Mouse (Mus musculus) ES-Bruce4 (cell line): Measurements from ENCODE around the gene Apom. TPM values are rescaled to one million over a fixed set of nuclear protein-coding genes. Genes with fewer than 3 reads are reported as not detected.

Source experiments
- H3K27ac ChIP-seq: 2 replicates; pipeline ENCODE4 v1.5.1; 2012; ENCODE audit warnings: low read length, inconsistent platforms; ENCODE audit not compliant: insufficient read depth
- H3K27me3 ChIP-seq: 2 replicates; pipeline ENCODE4 v1.6.1; 2012; ENCODE audit warnings: mild to moderate bottlenecking, low read length, inconsistent platforms; ENCODE audit not compliant: control insufficient read depth, poor library complexity, insufficient read depth, severe bottlenecking
- H3K36me3 ChIP-seq: 2 replicates; pipeline ENCODE4 v1.6.1; 2012; ENCODE audit warnings: inconsistent platforms, mild to moderate bottlenecking, low read length, moderate library complexity; ENCODE audit not compliant: control insufficient read depth, poor library complexity, insufficient read depth, severe bottlenecking
- H3K4me1 ChIP-seq: one replicate; pipeline ENCODE4 v1.8.1; 2011; ENCODE audit warnings: low read length; ENCODE audit not compliant: control insufficient read depth, insufficient read depth
- H3K4me3 ChIP-seq: 2 replicates; pipeline ENCODE4 v1.5.1; 2011; ENCODE audit warnings: low read depth, mild to moderate bottlenecking, low read length
- H3K9ac ChIP-seq: 2 replicates; pipeline ENCODE4 v1.6.1; 2012; ENCODE audit warnings: low read depth, mild to moderate bottlenecking, inconsistent platforms; ENCODE audit not compliant: poor library complexity, severe bottlenecking
- H3K9me3 ChIP-seq: replicated peaks from 2 replicates; pipeline ENCODE4 v1.6.1; 2012; ENCODE audit warnings: mild to moderate bottlenecking, low read length, inconsistent platforms; ENCODE audit not compliant: control insufficient read depth, poor library complexity, insufficient read depth, severe bottlenecking
- CTCF ChIP-seq: IDR thresholded peaks from one replicate; pipeline ENCODE4 v1.8.1; 2011; ENCODE audit warnings: low read depth, low read length
- EP300 ChIP-seq: IDR thresholded peaks from 2 replicates; pipeline ENCODE4 v1.6.1; 2011; ENCODE audit warnings: low read depth, low read length; ENCODE audit not compliant: insufficient read depth
- POLR2A ChIP-seq: IDR thresholded peaks from one replicate; pipeline ENCODE4 v1.8.1; 2011; ENCODE audit warnings: low read length; ENCODE audit not compliant: insufficient read depth
- polyA plus RNA-seq: library from polyadenylated mRNA; stranded (reverse); fragments of >200 nt; gene quantifications from 2 replicates; pipeline ENCODE4 v1.2.4, GENCODE M21; 2011; ENCODE audit warnings: low read depth; ENCODE audit not compliant: missing spikeins, insufficient read depth, insufficient read length

Gene Apom
- polyA plus RNA-seq, 1 experiment: not detected

DNA sequence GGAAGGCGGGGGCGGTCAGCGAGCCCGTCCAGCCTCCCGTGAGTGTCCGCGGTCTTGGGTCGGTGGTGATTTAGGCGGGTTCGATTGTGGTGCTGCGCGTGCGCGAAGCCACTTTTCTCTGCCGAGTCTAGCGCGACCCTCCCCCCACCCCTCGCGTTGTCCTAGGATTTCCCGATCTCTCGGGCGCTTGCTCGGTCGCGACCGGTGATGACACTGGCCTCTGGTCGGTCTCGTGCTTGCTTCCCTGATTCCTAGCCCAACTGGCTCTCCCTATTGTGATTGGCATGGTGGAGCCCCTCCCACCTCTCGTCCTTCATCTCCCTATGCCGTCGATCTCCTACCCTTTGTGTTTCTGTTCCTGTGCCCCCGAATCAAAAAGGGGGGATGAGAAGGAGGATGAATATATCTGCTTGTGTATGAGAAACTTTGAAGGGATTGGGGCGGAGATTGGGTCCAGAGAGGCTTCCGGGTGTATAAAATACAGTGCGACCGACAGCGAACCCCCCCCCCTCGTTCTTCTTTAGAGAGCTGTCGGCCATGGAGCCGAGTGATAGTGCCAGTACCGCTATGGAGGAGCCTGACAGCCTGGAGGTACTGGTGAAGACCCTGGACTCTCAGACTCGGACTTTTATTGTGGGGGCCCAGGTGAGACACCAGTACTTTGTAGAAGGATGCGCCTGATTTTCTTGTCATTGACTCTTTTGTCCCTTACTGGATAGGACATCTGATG is 3.9 kb upstream of the Apom start:
- H3K27ac ChIP-seq: peak overlapping the region; percentile 42
- no peaks in the 10 kb centered on the region for H3K27me3 ChIP-seq
- H3K9ac ChIP-seq: peak overlapping the region; percentile 73
- peaks cover 1% of the 10 kb centered on the region for H3K4me1 ChIP-seq
- no peaks in the 10 kb centered on the region for H3K9me3 ChIP-seq
- H3K36me3 ChIP-seq: peaks cover 22% of the 10 kb centered on the region
- TF ChIP-seq CTCF: no peak
- H3K4me3 ChIP-seq: peak overlapping the region; percentile 82

DNA sequence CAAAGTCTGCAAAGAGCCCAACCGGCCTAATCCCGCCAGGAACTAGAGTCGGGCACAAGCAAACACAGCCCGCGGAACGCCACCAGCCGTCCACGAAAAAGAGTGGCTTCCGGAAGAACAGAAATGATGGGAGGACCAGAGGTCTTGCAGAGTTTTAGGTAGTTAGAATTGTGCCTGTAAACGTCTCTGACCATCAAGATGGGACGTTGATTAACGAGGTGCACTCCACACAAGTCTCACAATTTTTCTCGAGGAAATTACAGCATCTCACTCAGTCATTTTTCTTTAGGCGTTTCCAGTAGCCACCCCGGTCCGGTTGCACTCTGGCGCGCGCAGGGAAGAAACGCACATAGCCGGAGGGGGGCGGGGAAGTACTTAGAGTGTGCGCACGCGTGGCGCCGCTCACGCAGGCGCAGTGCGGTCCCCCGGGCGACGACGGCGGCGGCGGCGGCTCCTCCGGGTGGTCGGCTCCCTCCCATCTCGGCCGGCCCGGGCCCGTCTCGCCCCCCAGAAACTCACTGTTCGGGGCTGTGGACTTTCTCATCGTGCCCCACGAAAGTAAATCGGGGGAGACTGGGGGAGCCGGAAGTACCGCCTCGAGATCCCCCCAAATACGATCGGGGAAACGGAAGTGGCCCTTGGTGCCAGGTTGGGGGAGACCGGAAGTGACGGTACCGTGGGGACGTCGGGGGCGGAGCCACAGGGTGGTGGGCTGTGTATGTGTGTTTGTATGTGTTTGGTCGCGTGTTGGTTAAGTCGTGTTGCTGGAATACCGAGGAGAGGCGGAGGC is 3.1 kb upstream of the Apom start, which contains the start of gene Bag6:
Gene Bag6, plus strand, starts transcription at position 378 of the 790 bp plus-strand sequence.
- peak within 1 kb of the TSS; percentile 80 for H3K27ac ChIP-seq
- peaks cover 14% of the 10 kb centered on the region for H3K36me3 ChIP-seq
- no peaks in the 10 kb centered on the region for H3K27me3 ChIP-seq
- no peaks in the 10 kb centered on the region for H3K9me3 ChIP-seq
- H3K4me3 ChIP-seq: peak within 1 kb of the TSS; percentile 82
- H3K4me1 ChIP-seq: peaks cover 1% of the 10 kb centered on the region
- TF ChIP-seq POLR2A: no peak
- 0 out of 2 replicates have a peak, but pooled peaks have one; percentile 19 for TF ChIP-seq EP300
- no peak for TF ChIP-seq CTCF
- peak within 1 kb of the TSS; percentile 73 for H3K9ac ChIP-seq

DNA sequence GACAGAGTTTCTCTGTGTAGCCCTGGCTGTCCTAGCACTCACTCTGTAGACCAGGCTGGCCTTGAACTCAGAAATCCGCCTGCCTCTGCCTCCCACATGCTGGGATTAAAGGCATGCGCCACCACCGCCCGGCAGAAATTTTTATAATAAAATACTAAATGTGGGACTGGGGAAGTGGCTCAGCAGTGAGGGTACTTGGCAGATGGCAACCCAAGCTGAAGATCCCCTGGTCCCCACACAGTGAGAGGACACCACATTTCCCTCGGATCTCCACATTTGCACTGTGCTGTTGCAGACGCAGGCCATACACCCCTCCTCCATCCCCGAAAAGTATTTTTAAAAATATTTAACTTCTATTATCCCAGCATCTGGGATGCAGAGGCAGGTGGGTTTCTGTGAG is 1.7 kb upstream of the Apom start:
- H3K9me3 ChIP-seq: no peaks in the 10 kb centered on the region
- H3K4me3 ChIP-seq: no peak overlapping the region
- H3K36me3 ChIP-seq: peaks cover 4% of the 10 kb centered on the region
- H3K27ac ChIP-seq: no peak overlapping the region
- H3K27me3 ChIP-seq: no peaks in the 10 kb centered on the region
- no peak overlapping the region for H3K9ac ChIP-seq
- TF ChIP-seq CTCF (no peak), EP300 (no peak), POLR2A (no peak)
- peaks cover 1% of the 10 kb centered on the region for H3K4me1 ChIP-seq

DNA sequence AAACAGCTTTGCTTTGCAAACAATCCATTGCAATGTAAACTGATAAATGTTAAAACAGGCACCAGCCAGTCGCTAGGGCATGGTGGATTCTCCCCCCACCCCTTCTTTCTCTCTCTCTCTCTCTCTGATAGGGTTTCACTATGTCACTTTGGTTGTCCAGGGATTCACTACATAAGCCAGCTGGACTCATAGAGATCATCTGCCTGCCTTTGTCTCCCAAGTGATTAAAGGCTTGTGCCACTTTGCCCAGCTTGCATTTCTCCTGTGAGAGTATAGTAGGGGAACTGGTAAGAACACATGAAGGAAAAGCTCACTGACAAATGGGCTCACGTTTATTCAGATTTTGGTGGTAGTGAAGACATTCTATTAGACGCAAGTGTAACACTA is 317 bp upstream of the Apom start:
- Histone ChIP-seq H3K4me1 (peaks cover 1% of the 10 kb centered on the region), H3K27ac (no peak overlapping the region), H3K36me3 (no peaks in the 10 kb centered on the region), H3K27me3 (no peaks in the 10 kb centered on the region), H3K9ac (no peak overlapping the region), H3K9me3 (no peaks in the 10 kb centered on the region), H3K4me3 (no peak overlapping the region)
- TF ChIP-seq CTCF: no peak
- no peak for TF ChIP-seq POLR2A
- TF ChIP-seq EP300: no peak

DNA sequence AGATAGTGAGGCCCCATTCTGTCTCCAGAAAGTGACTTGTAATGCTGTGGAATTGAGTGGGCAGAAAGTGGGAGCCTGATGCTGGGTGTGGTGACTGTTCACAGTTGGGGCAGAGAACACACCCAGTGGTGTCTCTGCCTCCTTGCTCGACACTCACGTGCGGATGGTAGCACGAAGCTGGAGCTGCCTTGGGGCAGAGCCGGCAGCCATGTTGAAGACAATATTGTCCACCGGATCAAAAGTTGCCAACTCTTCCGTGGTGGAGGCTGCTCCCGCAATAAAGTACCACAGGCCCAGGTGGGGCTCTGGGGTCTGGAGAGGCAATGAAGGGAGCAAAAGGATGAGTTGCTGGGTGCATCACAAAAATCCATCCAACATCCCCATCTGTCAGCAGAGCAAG is 812 bp downstream of the Apom start:
- no peak for TF ChIP-seq POLR2A
- no peak for TF ChIP-seq EP300
- no peak overlapping the region for H3K9ac ChIP-seq

DNA sequence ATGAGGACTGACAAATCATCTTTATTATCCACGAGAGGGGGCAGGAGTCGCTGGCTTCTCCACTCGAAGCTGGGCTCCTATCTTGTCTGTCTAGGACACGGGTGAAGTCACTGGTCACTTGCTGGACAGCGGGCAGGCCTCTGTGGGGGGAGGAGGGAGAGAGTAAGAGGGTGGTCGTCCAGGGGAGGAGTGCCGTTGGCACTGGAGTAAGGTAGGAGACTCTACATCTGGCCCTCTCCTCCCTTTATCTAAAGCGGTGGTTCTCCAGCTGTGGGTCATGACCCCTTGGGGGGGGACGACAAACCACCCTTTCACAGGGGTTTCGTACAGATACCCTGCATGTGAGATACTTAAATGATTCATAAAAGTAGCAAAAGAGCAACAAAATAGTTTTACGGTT is 2.9 kb downstream of the Apom start:
- Histone ChIP-seq H3K9me3 (no peaks in the 10 kb centered on the region), H3K36me3 (peaks cover 3% of the 10 kb centered on the region), H3K27ac (no peak overlapping the region), H3K27me3 (no peaks in the 10 kb centered on the region), H3K9ac (no peak overlapping the region), H3K4me3 (no peak overlapping the region), H3K4me1 (no peaks in the 10 kb centered on the region)
- TF ChIP-seq EP300 (no peak), CTCF (no peak), POLR2A (no peak)

More for the DNA sequence above, 812 bp downstream of the Apom start:
- Histone ChIP-seq H3K9me3 (no peaks in the 10 kb centered on the region), H3K4me1 (no peaks in the 10 kb centered on the region), H3K4me3 (no peak overlapping the region), H3K27me3 (no peaks in the 10 kb centered on the region), H3K27ac (no peak overlapping the region), H3K36me3 (no peaks in the 10 kb centered on the region)
